Mouse (Mus musculus) midbrain, embryonic 16.5 days (tissue): ENCODE measurements at regions not wholly inside any gene's neighbourhood (a gene's known extent, or its start where the extent isn't known, plus 50 kb on each side); places are given as distances from the start of the nearest gene placed in this dataset.
A peak's percentile ranks its signal among the peaks of the same experiment; 100 is the strongest.

ENCODE experiments used
- ATAC-seq: fragments of 200-750 bp; cut with Nextera tagmentation; 2 replicates; pipeline ENCODE4 v1.8.0; 2017; ENCODE audit warnings: moderate TSS enrichment
- H3K27ac ChIP-seq: fragments of 300-500 bp; sonication (generic); 2 replicates; pipeline ENCODE4 v1.5.1; 2014; ENCODE audit warnings: mild to moderate bottlenecking, low read length, mixed read lengths
- H3K27me3 ChIP-seq: fragments of 300-500 bp; sonication (generic); 2 replicates; pipeline ENCODE4 v1.6.1; 2014; ENCODE audit warnings: low read depth, low read length, mixed read lengths; ENCODE audit not compliant: control insufficient read depth, insufficient read depth
- H3K36me3 ChIP-seq: fragments of 300-500 bp; sonication (generic); 2 replicates; pipeline ENCODE4 v1.6.1; 2014; ENCODE audit warnings: mild to moderate bottlenecking, low read length, moderate library complexity, mixed read lengths; ENCODE audit not compliant: control insufficient read depth, insufficient read depth
- H3K4me1 ChIP-seq: fragments of 300-500 bp; sonication (generic); 2 replicates; pipeline ENCODE4 v1.6.1; 2014; ENCODE audit warnings: mild to moderate bottlenecking, low read length, mixed read lengths; ENCODE audit not compliant: control insufficient read depth, insufficient read depth
- H3K4me2 ChIP-seq: fragments of 300-500 bp; sonication (generic); 2 replicates; pipeline ENCODE4 v1.6.1; 2014; ENCODE audit warnings: mild to moderate bottlenecking, low read length, mixed read lengths
- H3K4me3 ChIP-seq: fragments of 300-500 bp; sonication (generic); 2 replicates; pipeline ENCODE4 v1.5.1; 2014; ENCODE audit warnings: low read depth, mild to moderate bottlenecking, low read length, moderate library complexity, mixed read lengths
- H3K9ac ChIP-seq: fragments of 300-500 bp; sonication (generic); 2 replicates; pipeline ENCODE4 v1.6.1; 2014; ENCODE audit warnings: low read depth, low read length, mixed read lengths
- H3K9me3 ChIP-seq: fragments of 300-500 bp; sonication (generic); replicated peaks from 2 replicates; pipeline ENCODE4 v1.6.1; 2014; ENCODE audit warnings: mild to moderate bottlenecking, low read length, mixed read lengths; ENCODE audit not compliant: control insufficient read depth, poor library complexity, severe bottlenecking
- WGBS: fragments of 180-500 bp; shearing (Covaris S2); extraction: QIAGEN DNeasy Blood & Tissue Kit; methylation state at CpG from one replicate; pipeline ENCODE4 v1.1.7; 2014; 5-methylcytosine and 5-hydroxymethylcytosine counted together

DNA sequence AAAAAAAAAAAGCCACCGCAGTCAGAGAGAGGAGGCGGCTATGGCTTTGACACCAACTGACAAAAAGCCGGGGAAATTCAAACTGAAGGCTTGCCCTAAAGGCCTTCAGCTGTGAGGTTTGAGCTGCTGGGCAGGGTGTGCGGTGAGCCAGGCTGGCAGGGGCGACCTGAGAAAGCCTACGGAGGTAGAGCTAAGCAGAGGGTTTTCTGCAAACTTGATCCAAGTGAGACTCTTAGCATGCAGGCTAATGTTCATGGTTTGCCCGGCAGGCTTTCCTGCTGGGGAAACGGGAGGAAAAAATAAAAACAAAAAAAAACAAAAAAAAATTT, 186.4 kb upstream of the Zfp462 start:
- no peaks in the 10 kb centered on the region for H3K9me3 ChIP-seq
- H3K4me3 ChIP-seq = peak overlapping the region; percentile 16; the same call in 1 of the 2 replicates
- H3K4me2 ChIP-seq = peak overlapping the region; percentile 36
- H3K9ac ChIP-seq = no peak overlapping the region
- peaks cover 3% of the 10 kb centered on the region for H3K4me1 ChIP-seq
- H3K27me3 ChIP-seq = no peaks in the 10 kb centered on the region
- no peaks in the 10 kb centered on the region for H3K36me3 ChIP-seq
- 0 out of 2 replicates have a peak, but pooled peaks have one; percentile 21 for ATAC-seq
- H3K27ac ChIP-seq = no peak overlapping the region
- WGBS = 44% methylated on average over 8 of the region's 8 CpGs

GRCm38 (mm10) chr4:54761257-54761656, 183.6 kb upstream of the Zfp462 start:
- Histone ChIP-seq H3K27ac (no peak overlapping the region), H3K36me3 (no peaks in the 10 kb centered on the region), H3K4me1 (peaks cover 3% of the 10 kb centered on the region), H3K4me2 (no peak overlapping the region), H3K27me3 (no peaks in the 10 kb centered on the region), H3K4me3 (no peak overlapping the region), H3K9me3 (no peaks in the 10 kb centered on the region), H3K9ac (no peak overlapping the region)
- 71% methylated on average over 5 of the region's 5 CpGs for WGBS
- no peak for ATAC-seq

GRCm38 (mm10) chr4:54765045-54765444, 179.8 kb upstream of the Zfp462 start:
- Histone ChIP-seq H3K27me3 (no peaks in the 10 kb centered on the region), H3K36me3 (no peaks in the 10 kb centered on the region), H3K9ac (no peak overlapping the region), H3K4me2 (no peak overlapping the region), H3K4me3 (no peak overlapping the region), H3K4me1 (no peaks in the 10 kb centered on the region), H3K27ac (no peak overlapping the region), H3K9me3 (no peaks in the 10 kb centered on the region)
- no peak for ATAC-seq
- 33% methylated on average over 1 of the region's 1 CpGs for WGBS

- Histone ChIP-seq H3K9me3 (no peaks in the 10 kb centered on the region), H3K4me3 (no peak overlapping the region), H3K36me3 (no peaks in the 10 kb centered on the region), H3K9ac (no peak overlapping the region), H3K27ac (no peak overlapping the region), H3K4me1 (no peaks in the 10 kb centered on the region), H3K4me2 (no peak overlapping the region), H3K27me3 (no peaks in the 10 kb centered on the region)
- WGBS = 9% methylated on average over 8 of the region's 8 CpGs
- ATAC-seq = no peak
Observed at GRCm38 (mm10) chr4:54767506-54768200, 177.2 kb upstream of the Zfp462 start.

DNA sequence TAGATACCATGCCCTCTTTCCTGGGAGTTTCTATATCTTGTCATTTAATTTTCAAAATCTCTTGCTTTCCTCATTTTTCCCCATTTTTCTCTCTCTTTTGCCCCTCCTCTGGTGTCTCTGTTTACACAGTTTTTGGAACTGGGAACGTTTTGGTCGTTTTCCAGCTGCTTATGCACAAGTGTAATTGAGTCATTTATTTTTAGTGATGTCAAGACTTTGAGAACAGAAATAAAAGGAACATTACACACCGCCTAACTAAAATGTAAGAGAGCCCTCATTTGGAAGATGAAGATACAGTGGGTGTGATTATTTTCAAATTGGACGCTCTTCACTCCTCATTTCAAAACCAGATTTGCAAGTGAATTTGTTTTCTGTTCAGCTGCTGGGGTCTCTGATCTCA, 176.0 kb upstream of the Zfp462 start:
- no peak for ATAC-seq
- no peak overlapping the region for H3K9ac ChIP-seq
- H3K27me3 ChIP-seq = no peaks in the 10 kb centered on the region
- H3K4me3 ChIP-seq = no peak overlapping the region
- no peak overlapping the region for H3K4me2 ChIP-seq
- no peaks in the 10 kb centered on the region for H3K36me3 ChIP-seq
- H3K27ac ChIP-seq = no peak overlapping the region
- WGBS = 32% methylated on average over 4 of the region's 4 CpGs
- H3K9me3 ChIP-seq = no peaks in the 10 kb centered on the region
- no peaks in the 10 kb centered on the region for H3K4me1 ChIP-seq

DNA sequence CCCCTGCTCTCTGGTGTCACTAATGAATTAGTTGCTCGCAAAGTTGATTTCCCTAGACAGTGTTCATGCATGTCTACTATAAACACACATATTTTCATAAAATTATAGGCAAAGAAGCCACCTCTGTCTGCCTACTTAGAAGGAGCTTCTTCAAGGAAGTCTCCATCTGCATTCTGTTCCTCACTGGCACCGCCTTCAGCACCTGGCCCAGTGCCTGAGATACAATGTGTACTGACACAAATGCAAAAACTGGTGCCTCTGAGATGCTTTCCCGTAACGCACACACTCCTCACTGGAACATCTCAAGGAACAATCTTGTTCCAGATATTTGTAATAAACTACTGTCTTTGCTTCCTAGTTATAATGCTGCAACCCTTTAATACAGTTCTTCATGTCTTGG, 170.8 kb upstream of the Zfp462 start:
- H3K9ac ChIP-seq = no peak overlapping the region
- H3K27ac ChIP-seq = no peak overlapping the region
- H3K9me3 ChIP-seq = no peaks in the 10 kb centered on the region
- no peak for ATAC-seq
- no peaks in the 10 kb centered on the region for H3K27me3 ChIP-seq
- WGBS = 95% methylated on average over 4 of the region's 4 CpGs
- H3K36me3 ChIP-seq = no peaks in the 10 kb centered on the region
- H3K4me3 ChIP-seq = no peak overlapping the region
- no peak overlapping the region for H3K4me2 ChIP-seq
- H3K4me1 ChIP-seq = no peaks in the 10 kb centered on the region

DNA sequence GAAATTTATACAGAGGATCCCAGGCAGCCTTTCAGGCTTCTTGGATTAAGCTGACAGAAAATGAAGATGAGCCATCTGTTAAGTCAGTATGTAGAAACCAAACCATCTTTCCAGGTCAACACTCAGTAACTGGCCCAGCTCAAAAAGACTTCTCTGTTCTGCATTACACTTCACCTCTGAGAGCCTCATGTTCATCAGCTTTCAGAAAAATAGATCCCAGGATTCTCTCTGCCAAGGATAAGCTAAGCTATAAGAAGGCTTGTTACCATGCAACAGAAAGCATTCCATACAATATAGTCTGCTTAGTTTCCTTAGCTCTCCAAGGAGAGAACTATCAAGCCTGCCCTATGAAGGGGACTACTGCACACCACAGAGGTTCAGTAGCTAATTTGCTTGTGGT, 170.1 kb upstream of the Zfp462 start:
- H3K4me1 ChIP-seq = no peaks in the 10 kb centered on the region
- no peak overlapping the region for H3K4me3 ChIP-seq
- no peaks in the 10 kb centered on the region for H3K36me3 ChIP-seq
- ATAC-seq = no peak
- no peak overlapping the region for H3K4me2 ChIP-seq
- no peak overlapping the region for H3K27ac ChIP-seq
- H3K27me3 ChIP-seq = no peaks in the 10 kb centered on the region
- no peaks in the 10 kb centered on the region for H3K9me3 ChIP-seq
- no peak overlapping the region for H3K9ac ChIP-seq

GRCm38 (mm10) chr4:54780511-54780910, 164.3 kb upstream of the Zfp462 start:
- Histone ChIP-seq H3K36me3 (no peaks in the 10 kb centered on the region), H3K27me3 (no peaks in the 10 kb centered on the region), H3K4me2 (no peak overlapping the region), H3K4me3 (no peak overlapping the region), H3K9me3 (no peaks in the 10 kb centered on the region), H3K9ac (no peak overlapping the region), H3K4me1 (no peaks in the 10 kb centered on the region), H3K27ac (no peak overlapping the region)
- no peak for ATAC-seq
- WGBS = 52% methylated on average over 4 of the region's 4 CpGs

DNA sequence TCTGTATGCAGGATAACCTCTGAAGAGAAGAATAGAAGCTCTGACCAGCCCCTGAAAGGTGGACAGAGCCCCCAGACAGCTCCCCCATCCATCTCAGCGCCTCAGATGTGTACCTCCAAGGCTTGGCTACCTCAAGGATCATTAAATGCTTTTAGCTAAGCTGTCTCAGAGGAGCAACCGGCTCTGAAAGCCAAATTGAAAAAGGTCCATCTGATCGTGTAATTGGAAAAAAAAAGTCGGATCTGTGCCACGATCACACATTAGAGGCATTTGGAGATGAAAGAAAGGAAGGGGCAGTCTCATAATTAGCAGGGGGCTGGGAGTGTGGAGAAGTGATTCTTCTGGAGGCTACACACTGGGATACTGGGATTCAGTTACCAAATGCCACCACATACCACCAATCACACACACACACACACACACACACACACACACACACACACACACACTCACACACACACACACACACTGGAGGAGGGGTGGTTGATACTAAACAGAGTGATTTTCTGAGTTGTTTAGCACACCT, 153.6 kb upstream of the Zfp462 start:
- Histone ChIP-seq H3K27me3 (no peaks in the 10 kb centered on the region), H3K9me3 (no peaks in the 10 kb centered on the region), H3K4me2 (no peak overlapping the region), H3K4me3 (no peak overlapping the region), H3K4me1 (0 out of 2 replicates have a peak, but pooled peaks cover 2% of the 10 kb centered on the region), H3K36me3 (no peaks in the 10 kb centered on the region), H3K9ac (no peak overlapping the region), H3K27ac (no peak overlapping the region)
- no peak for ATAC-seq
- 39% methylated on average over 5 of the region's 5 CpGs for WGBS
